Mouse (Mus musculus) left cerebral cortex, adult 6 months (tissue): ENCODE data around the gene Rpl27. TPM values are rescaled to one million over a fixed set of nuclear protein-coding genes. Genes with fewer than 3 reads are reported as not detected.

Experiments used
- long read RNA-seq, 2 experiments: library from polyadenylated mRNA; unstranded; transcript quantifications; one replicate each; pipeline ENCODE4 v2.0.0; 2019 to 2020
- polyA plus RNA-seq: library from polyadenylated mRNA; unstranded; fragments of <200 nt; fragmentation: Nextera tagmentation; gene quantifications from 2 replicates; pipeline ENCODE4 v1.2.3, GENCODE M21; 2021

The Rpl27 gene
- polyA plus RNA-seq = 879 and 1,140 TPM in 2 replicates
- long read RNA-seq, experiment 1, transcript Rpl27-204 (3 exons, 536 nt) = minor isoform, 5 of 90 reads
- long read RNA-seq, experiment 1, transcript Rpl27-202 (4 exons, 732 nt) = minor isoform, 9 of 90 reads
- long read RNA-seq, experiment 1, transcript Rpl27-201 (5 exons, 614 nt) = major isoform, 47 of 90 reads
- long read RNA-seq, experiment 1, partial matches to known transcripts = 5 of 90 reads
- long read RNA-seq, experiment 1, other reads (novel, unspliced or antisense) = 22 of 90 reads
- long read RNA-seq, experiment 2, transcript Rpl27-202 (4 exons, 732 nt) = minor isoform, 36 of 372 reads
- long read RNA-seq, experiment 2, transcript Rpl27-201 (5 exons, 614 nt) = major isoform, 324 of 372 reads
- long read RNA-seq, experiment 2, partial matches to known transcripts = 2 of 372 reads
- long read RNA-seq, experiment 2, other reads (novel, unspliced or antisense) = 10 of 372 reads

DNA sequence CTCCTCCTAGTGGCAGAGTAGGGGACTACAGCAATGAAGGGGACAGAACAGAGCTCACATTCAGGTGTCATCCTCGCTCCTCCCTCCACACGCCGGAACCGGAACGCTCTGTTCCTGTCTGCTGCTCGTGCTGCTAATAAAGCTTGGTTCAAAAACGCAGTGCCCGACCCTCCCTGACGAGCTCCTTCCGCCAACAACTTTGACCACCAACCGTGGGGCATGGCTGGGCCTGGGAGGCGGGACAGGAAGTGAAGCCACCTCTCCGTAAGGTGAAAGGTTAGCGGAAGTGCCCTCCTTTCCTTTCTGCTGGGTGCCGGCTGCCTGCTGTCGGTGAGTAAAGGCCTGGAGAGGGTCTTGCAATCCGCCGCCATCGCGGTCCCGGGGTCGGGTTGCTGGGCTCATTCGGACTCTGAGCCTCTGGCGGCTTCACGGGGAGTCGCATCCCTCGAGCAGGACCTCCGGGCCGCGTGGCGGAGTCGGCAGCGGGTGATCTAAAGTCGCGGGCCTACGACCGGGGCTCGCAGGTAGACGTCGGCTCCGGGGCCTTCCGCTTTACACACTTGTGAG is at the start of gene Rpl27:
Rpl27 (plus strand) TSS at position 172 of the 567 bp plus-strand sequence.

GRCm38 (mm10) chr11:101417101-101417855 is 24.8 kb upstream of the Rpl27 start, which contains the start of gene Aarsd1:
Gene Aarsd1, minus strand, starts transcription at chr11:101417615.

GRCm38 (mm10) chr11:101424105-101424851 is 17.8 kb upstream of the Rpl27 start, which contains the start of gene Gm27029:
Gene Gm27029, minus strand, starts transcription at chr11:101424796.

DNA sequence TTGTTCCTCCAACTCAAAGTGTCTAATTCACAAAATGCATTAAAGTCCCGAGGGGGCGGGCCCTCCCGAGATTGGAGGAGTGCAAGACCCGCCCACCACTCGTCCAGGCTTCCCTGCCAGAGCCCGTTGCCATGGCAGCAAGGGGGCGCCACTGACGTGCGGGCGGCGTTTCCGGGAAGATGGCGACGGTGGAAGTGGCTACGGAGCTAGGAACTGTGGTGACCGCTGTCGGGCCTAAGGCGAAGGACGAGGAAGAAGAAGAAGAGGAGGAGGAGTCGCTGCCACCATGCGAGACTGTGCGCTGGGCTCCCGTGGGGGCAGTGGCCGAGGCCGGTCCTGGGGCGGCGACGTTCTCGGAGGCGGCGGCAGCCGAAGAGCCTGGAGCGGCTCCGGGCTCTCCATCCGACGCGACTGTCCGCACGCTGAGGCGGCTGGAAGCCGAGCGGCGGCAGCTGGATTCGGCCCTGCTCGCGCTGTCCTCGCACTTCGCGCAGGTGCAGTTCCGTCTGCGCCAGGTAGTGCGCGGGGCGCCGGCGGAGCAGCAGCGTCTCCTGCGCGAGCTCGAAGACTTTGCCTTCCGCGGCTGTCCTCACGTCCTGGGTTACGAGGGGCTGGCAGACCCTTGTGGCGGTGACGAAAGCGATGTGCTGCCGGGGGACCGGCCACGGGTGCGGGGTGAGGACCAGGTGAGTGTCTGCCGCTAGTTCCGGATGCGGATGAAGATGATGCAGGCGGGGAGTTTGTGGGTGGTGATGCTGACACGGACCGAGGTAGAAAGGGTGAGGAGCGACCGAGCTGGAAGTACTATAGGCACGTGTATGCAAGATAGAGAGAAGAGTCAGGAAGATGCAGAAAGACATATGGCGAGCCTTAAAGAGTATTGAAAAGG is 16.9 kb upstream of the Rpl27 start, which contains the start of the genes Rundc1 and Ptges3l:
Rundc1 (plus strand) TSS at position 161 of the 889 bp plus-strand sequence.
Ptges3l (minus strand) TSS at position 409 of the 889 bp plus-strand sequence.

GRCm38 (mm10) chr11:101448274-101448746 is 6.2 kb downstream of the Rpl27 start, which contains the start of gene Ifi35:
Gene Ifi35, plus strand, starts transcription at chr11:101448407.

DNA sequence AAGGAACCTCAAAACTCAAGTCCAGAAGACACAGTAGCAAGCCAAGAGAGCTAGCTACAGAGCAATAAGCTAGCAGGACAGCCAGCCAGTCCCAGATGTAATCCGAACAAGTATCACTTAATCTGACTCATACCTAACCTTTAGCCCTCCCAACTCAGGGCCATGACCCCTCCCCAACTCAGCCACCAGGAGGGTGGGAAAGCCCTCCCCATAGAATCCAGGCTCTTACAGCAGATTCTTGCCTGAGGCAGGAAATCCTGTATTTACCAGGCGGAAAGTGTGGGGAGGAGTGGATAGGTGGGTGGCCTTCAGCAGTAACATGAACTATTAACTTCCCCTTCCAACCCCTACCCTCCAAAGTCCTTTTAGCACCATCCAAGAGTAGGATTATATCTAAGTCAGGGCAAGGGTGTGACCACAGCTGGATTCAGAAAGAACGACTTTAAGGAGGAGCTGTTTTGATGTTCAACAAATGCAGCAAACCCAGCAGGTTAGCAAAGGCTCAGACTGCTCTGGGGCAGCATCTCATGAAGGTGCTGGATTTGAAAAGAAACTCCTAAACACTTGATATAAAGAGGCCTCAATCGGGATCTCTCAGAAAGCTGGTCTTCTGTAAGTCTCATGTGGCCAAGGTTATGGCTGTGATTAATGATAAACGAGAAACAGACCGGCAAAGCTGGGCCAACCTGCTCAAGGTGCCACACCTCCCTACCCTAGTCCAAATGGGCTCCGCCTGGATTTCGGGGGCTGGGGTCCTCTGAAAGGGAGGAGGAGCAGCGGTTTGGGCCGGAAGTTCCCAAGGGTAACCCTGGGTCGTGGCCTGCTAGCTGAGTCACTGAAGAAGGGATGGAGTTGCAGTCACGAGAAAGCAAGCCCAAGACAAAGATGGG is 22.4 kb downstream of the Rpl27 start, which contains the start of gene Rnd2:
Rnd2 (plus strand) TSS at position 789 of the 890 bp plus-strand sequence.

GRCm38 (mm10) chr11:101465869-101466551 is 23.9 kb downstream of the Rpl27 start, which contains the start of gene Vat1:
Gene Vat1, minus strand, starts transcription at chr11:101466230.

Other genes with a start within 250 kb of the Rpl27 start
- gene Ezh1, start 215.8 kb upstream of the Rpl27 start, polyA plus RNA-seq = 26.3 and 27.6 TPM in 2 replicates
- 38.8 and 57.1 TPM in 2 replicates for gene Ramp2, start 196.3 kb upstream of the Rpl27 start, polyA plus RNA-seq
- 144 and 179 TPM in 2 replicates for gene Vps25, start 188.6 kb upstream of the Rpl27 start, polyA plus RNA-seq
- gene Wnk4, start 181.7 kb upstream of the Rpl27 start, polyA plus RNA-seq = 1.5 TPM in 2 replicates
- 0.15 and 0.36 TPM in 2 replicates for gene Cntd1, start 163.3 kb upstream of the Rpl27 start, polyA plus RNA-seq
- gene Coa3, start 163.2 kb upstream of the Rpl27 start, polyA plus RNA-seq = 362 and 483 TPM in 2 replicates
- 156 and 197 TPM in 2 replicates for gene Becn1, start 140.0 kb upstream of the Rpl27 start, polyA plus RNA-seq
- gene Psme3, start 126.1 kb upstream of the Rpl27 start, polyA plus RNA-seq = 11.3 and 48.6 TPM in 2 replicates
- 0.15 and 0.30 TPM in 2 replicates for gene Aoc2, start 117.2 kb upstream of the Rpl27 start, polyA plus RNA-seq
- 0.05 and 0.20 TPM in 2 replicates for gene Aoc3, start 111.7 kb upstream of the Rpl27 start, polyA plus RNA-seq
- gene G6pc, start 74.7 kb upstream of the Rpl27 start, polyA plus RNA-seq = not detected in 2 replicates
- 68.9 and 83.8 TPM in 2 replicates for gene Aarsd1, start 24.7 kb upstream of the Rpl27 start, polyA plus RNA-seq
- 7.0 and 10.9 TPM in 2 replicates for gene Gm27029, start 17.5 kb upstream of the Rpl27 start, polyA plus RNA-seq
- gene Rundc1, start 17.2 kb upstream of the Rpl27 start, polyA plus RNA-seq = 21.0 and 21.8 TPM in 2 replicates
- gene Ptges3l, start 17.0 kb upstream of the Rpl27 start, polyA plus RNA-seq = 7.0 and 7.1 TPM in 2 replicates
- 5.2 and 5.3 TPM in 2 replicates for gene Ifi35, start 6.1 kb downstream of the Rpl27 start, polyA plus RNA-seq
- gene Rnd2, start 22.7 kb downstream of the Rpl27 start, polyA plus RNA-seq = 29.1 and 36.8 TPM in 2 replicates
- gene Vat1, start 23.9 kb downstream of the Rpl27 start, polyA plus RNA-seq = 5.8 and 14.4 TPM in 2 replicates
- 0.25 and 0.56 TPM in 2 replicates for gene Brca1, start 109.7 kb downstream of the Rpl27 start, polyA plus RNA-seq
- gene Nbr1, start 109.9 kb downstream of the Rpl27 start, polyA plus RNA-seq = 41.3 and 42.5 TPM in 2 replicates
- gene Tmem106a, start 139.9 kb downstream of the Rpl27 start, polyA plus RNA-seq = 1.8 TPM in 2 replicates
- not detected in 2 replicates for gene Gm11634, start 157.0 kb downstream of the Rpl27 start, polyA plus RNA-seq
- 24.5 and 26.6 TPM in 2 replicates for gene Rdm1, start 184.9 kb downstream of the Rpl27 start, polyA plus RNA-seq
- gene Arl4d, start 223.2 kb downstream of the Rpl27 start, polyA plus RNA-seq = 14.8 and 18.5 TPM in 2 replicates